Mouse (Mus musculus) heart, adult 2 months (tissue): ENCODE measurements around the gene Fignl2. TPM values are rescaled to one million over a fixed set of nuclear protein-coding genes. Genes with fewer than 3 reads are reported as not detected.
A peak's percentile ranks its signal among the peaks of the same experiment; 100 is the strongest.

Experiments
- DNase-seq, 2 experiments: peaks; one replicate each; pipeline ENCODE4 v3.0.0; 2021
- H3K27ac ChIP-seq: fragments of 200-600 bp; 2 replicates; pipeline ENCODE4 v1.8.1; 2022
- H3K27me3 ChIP-seq: fragments of 200-500 bp; 2 replicates; pipeline ENCODE4 v1.6.1; 2012; ENCODE audit warnings: mild to moderate bottlenecking, low read length, inconsistent platforms, mixed read lengths; ENCODE audit not compliant: control insufficient read depth, insufficient read depth
- H3K36me3 ChIP-seq: fragments of 200-500 bp; 2 replicates; pipeline ENCODE4 v1.6.1; 2012; ENCODE audit warnings: low read length, inconsistent platforms; ENCODE audit not compliant: control insufficient read depth, insufficient read depth
- H3K4me1 ChIP-seq: fragments of 200-500 bp; 2 replicates; pipeline ENCODE4 v1.6.1; 2011; ENCODE audit warnings: low read length; ENCODE audit not compliant: control insufficient read depth, insufficient read depth
- H3K4me3 ChIP-seq: fragments of 200-600 bp; 2 replicates; pipeline ENCODE4 v1.8.1; 2022
- H3K79me2 ChIP-seq: fragments of 200-500 bp; replicated peaks from 2 replicates; pipeline ENCODE4 v1.6.1; 2012; ENCODE audit warnings: mild to moderate bottlenecking, inconsistent platforms, low read length, moderate library complexity, mixed read lengths; ENCODE audit not compliant: control insufficient read depth, insufficient read depth
- H3K9ac ChIP-seq: fragments of 200-500 bp; 2 replicates; pipeline ENCODE4 v1.6.1; 2012; ENCODE audit warnings: low read depth, mild to moderate bottlenecking, control low read depth, inconsistent platforms, low read length, mixed read lengths
- CTCF ChIP-seq: fragments of 200-600 bp; IDR thresholded peaks from 2 replicates; pipeline ENCODE4 v1.8.1; 2022; ENCODE audit warnings: antibody characterized with exemption, mild to moderate bottlenecking, moderate library complexity
- EP300 ChIP-seq: fragments of 200-500 bp; IDR thresholded peaks from 2 replicates; pipeline ENCODE4 v1.6.1; 2011; ENCODE audit warnings: low read depth, low read length, control low read depth; ENCODE audit not compliant: insufficient read depth
- POLR2A ChIP-seq: fragments of 200-500 bp; IDR thresholded peaks from 2 replicates; pipeline ENCODE4 v1.6.1; 2011; ENCODE audit warnings: mild to moderate bottlenecking, low read depth, low read length, control low read depth; ENCODE audit not compliant: insufficient read depth
- WGBS: fragments of 180-500 bp; shearing (Covaris S2); methylation state at CpG from one replicate; pipeline ENCODE4 v1.1.7; 2018; 5-methylcytosine and 5-hydroxymethylcytosine counted together
- intact Hi-C: fragments of 180-260 bp; cut with DNase I; formaldehyde crosslinking; loops from one replicate; pipeline ENCODE4 v1.15.1; 2025
- polyA plus RNA-seq: library from polyadenylated mRNA; depleted of rRNA; stranded (reverse); fragments of >200 nt; gene quantifications from 2 replicates; pipeline ENCODE4 v1.2.3, GENCODE M21; 2012
- total RNA-seq, 2 experiments: library from RNA; stranded (reverse); gene quantifications; 2 replicates each; pipeline ENCODE4 v1.2.3; 2021

Fignl2 gene
- total and polyA plus RNA-seq, 3 experiments = 0.86 to 1.6 (median 1.3) TPM

DNA sequence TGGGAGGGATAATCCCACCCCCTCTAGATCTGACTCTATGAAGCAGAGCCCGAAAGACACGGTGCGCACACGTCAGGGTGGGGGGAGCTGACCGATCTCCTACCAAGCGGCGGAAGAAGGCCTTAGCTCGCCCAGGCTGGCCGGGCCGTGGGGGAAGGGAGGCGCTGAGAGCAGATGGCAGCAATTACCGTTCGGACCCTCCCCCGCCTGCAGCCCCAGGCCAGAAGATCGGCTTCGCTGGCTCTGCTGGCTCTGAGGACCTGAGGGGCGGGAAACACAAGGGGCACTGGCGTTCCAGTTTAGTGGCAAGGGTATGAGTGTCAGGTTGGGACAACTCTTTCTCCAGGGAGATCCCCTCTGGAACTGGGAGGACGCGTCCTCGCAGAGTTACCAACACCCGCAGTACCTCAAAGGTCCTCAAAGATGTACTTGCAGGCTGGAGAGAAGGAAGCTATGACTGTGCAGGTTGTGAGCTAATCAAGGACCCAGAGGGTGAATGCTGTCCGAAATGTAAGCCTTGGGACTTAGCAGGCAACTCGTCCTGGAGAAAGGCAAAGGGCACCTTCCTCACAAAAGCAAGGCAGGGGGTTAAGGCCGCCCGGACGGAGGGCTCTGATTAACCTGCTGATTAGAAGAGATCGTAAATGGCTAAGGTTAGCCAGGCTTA, 19.8 kb upstream of the Fignl2 start:
- Histone ChIP-seq H3K9ac (no peak overlapping the region), H3K27me3 (no peaks in the 10 kb centered on the region), H3K36me3 (no peaks in the 10 kb centered on the region), H3K79me2 (no peaks in the 10 kb centered on the region), H3K4me3 (no peak overlapping the region), H3K27ac (no peak overlapping the region), H3K4me1 (peaks cover 2% of the 10 kb centered on the region)
- TF ChIP-seq CTCF (no peak), EP300 (no peak), POLR2A (no peak)
- peak in 1 of 2 experiments; percentile 29 for DNase-seq
- WGBS = 24% methylated on average over 28 of the region's 28 CpGs
- intact Hi-C loops = no loop called here

DNA sequence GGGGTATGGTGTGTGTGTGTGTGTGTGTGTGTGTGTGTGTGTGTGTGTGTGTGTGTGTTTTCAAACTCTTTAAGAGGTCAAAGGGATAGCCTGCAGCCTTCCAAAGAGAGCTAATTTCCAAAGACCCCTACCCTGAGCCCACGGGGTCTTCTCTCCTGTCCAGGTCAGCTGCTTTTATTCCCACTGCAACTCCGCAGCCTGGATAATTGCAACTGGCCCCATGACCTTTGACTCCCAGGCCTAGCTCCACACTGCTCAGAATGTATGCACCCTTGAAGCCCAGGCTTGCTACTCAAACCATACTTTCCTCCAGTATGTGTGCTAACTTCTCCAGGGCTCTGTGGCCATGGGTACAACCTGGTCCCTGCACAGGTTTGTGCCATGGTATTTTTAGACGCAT, 17.0 kb upstream of the Fignl2 start:
- H3K79me2 ChIP-seq = no peaks in the 10 kb centered on the region
- H3K4me3 ChIP-seq = no peak overlapping the region
- intact Hi-C loops = no loop called here
- WGBS = 80% methylated on average over 3 of the region's 3 CpGs
- no peak for TF ChIP-seq EP300
- TF ChIP-seq CTCF = no peak
- peaks cover 2% of the 10 kb centered on the region for H3K4me1 ChIP-seq
- no peak overlapping the region for H3K27ac ChIP-seq
- no peak for DNase-seq
- no peaks in the 10 kb centered on the region for H3K36me3 ChIP-seq
- H3K27me3 ChIP-seq = no peaks in the 10 kb centered on the region
- H3K9ac ChIP-seq = no peak overlapping the region

DNA sequence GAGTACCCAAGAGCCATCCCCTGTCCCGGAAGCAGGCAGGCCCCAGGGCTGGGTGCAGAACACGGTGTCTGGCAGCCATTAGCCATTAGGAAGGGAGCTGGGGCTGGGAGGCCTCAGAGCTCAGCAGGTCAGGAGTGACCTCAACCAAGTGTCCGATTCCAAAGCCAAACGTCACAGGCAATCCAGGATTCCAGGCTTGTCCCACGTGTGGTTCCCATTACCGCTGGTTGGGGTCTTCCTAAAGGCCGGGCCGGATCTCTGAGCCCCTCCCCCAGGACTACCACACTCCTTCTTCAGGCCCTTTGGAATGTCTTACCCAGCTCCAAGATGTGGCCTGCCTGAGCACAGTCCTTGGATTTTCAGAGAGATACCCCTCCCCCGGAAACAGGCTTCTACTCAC, 16.6 kb upstream of the Fignl2 start:
- no peak for DNase-seq
- Histone ChIP-seq H3K79me2 (no peaks in the 10 kb centered on the region), H3K27ac (no peak overlapping the region), H3K27me3 (no peaks in the 10 kb centered on the region), H3K9ac (no peak overlapping the region), H3K36me3 (no peaks in the 10 kb centered on the region), H3K4me3 (no peak overlapping the region), H3K4me1 (peaks cover 2% of the 10 kb centered on the region)
- intact Hi-C loops = no loop called here
- no peak for TF ChIP-seq CTCF
- no peak for TF ChIP-seq EP300
- TF ChIP-seq POLR2A = no peak
- WGBS = 77% methylated on average over 9 of the region's 9 CpGs

DNA sequence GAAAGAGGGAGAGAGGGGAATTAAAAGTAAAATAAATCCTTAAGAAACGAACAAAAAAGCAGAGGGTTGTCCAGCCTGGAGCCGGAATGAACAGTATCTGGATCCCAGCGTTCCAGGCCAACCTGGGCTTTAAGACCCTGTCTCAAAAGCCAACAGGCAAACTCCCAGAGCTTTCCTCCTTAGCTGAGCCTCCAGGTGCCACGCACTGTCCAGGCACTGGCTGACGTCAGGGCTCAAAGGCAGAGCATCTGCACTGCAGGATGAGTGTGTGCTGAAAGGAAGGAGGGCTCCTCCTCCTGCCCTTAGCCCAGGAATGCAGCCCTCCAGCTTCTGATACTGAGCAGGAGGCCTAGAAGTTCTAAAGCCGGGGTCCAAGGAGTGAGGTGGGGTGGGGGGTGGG, 15.6 kb upstream of the Fignl2 start:
- Histone ChIP-seq H3K9ac (no peak overlapping the region), H3K36me3 (no peaks in the 10 kb centered on the region), H3K4me3 (no peak overlapping the region), H3K79me2 (no peaks in the 10 kb centered on the region), H3K27ac (no peak overlapping the region), H3K4me1 (peaks cover 2% of the 10 kb centered on the region), H3K27me3 (no peaks in the 10 kb centered on the region)
- no peak for DNase-seq
- intact Hi-C loops = no loop called here
- TF ChIP-seq CTCF (no peak), POLR2A (no peak), EP300 (no peak)
- 77% methylated on average over 6 of the region's 6 CpGs for WGBS

DNA sequence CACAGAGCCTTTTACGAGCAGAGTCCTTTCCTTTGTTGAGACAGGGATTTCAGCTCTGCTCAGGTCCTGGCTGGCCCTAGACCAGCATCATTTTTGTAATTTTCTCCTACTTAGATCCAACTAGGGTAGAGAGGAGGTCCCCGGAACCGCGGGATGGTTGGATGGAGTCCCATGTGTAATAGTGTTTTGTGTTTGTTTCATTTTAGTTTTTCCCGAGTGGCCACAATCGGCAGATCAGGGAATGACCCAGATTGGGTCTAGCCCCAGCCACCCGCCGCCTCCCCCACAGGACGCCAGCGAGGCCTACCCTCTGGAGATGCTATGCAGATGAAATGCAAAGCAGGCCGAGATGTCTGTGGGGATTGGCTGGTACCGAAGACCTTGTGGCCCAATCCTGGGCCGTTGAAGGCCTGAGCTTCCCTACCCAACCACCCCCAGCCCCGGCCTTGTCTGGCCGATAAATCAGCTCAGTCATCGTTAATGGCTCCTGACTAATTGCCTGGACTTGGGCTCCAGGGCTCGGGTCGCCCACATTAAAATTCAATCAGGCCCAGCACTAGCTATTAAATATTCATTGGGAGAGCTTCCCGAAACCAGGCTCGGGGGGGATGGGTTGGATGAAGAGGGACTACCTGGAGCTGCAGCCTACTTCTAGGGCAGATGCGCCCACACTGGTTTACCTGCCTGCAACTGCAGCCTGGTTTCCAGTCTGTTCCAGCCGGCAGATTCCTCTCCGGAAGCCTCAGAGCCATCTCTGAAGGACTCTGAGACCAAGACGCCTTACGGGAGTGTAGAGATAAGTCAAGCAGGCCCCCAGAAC, 14.7 kb upstream of the Fignl2 start:
- peak; percentile 42 to 56 for DNase-seq
- Histone ChIP-seq H3K4me1 (no peaks in the 10 kb centered on the region; the same call in 1 of the 2 replicates), H3K79me2 (no peaks in the 10 kb centered on the region), H3K36me3 (no peaks in the 10 kb centered on the region), H3K27ac (peak overlapping the region; percentile 23; the same call in 1 of the 2 replicates), H3K4me3 (no peak overlapping the region), H3K27me3 (no peaks in the 10 kb centered on the region), H3K9ac (no peak overlapping the region)
- WGBS = 58% methylated on average over 25 of the region's 25 CpGs
- TF ChIP-seq EP300 (no peak), CTCF (no peak), POLR2A (no peak)
- intact Hi-C loops = no loop called here
